Mouse (Mus musculus) testis, adult 2 months (tissue): ENCODE data around the gene Cd1d1.

ENCODE experiments used
- CTCF ChIP-seq: fragments of 200-500 bp; IDR thresholded peaks from 2 replicates; pipeline ENCODE4 v1.5.1; 2012; ENCODE audit warnings: low read depth, mild to moderate bottlenecking, inconsistent platforms, low read length, moderate library complexity; ENCODE audit not compliant: control insufficient read depth, insufficient read depth, insufficient replicate concordance
- POLR2A ChIP-seq: fragments of 200-500 bp; IDR thresholded peaks from 2 replicates; pipeline ENCODE4 v1.6.1; 2012; ENCODE audit warnings: low read depth, mild to moderate bottlenecking, inconsistent platforms, low read length, moderate library complexity; ENCODE audit not compliant: control insufficient read depth

- no peak for TF ChIP-seq POLR2A
- TF ChIP-seq CTCF: no peak
Observed at GRCm38 (mm10) chr3:87000051-87000450, 810 bp upstream of the Cd1d1 start.
